Comparison of ENCODE assay signal across 23 mouse cellular contexts in genomic region chr1:37167918-37168317, GRCm38 (mm10). TPM values are rescaled to one million over a fixed set of nuclear protein-coding genes. Genes with fewer than 3 reads are reported as not detected.
"Had no signal": no experiment of that assay in that cellular context is flagged by ENCODE, and none has a peak within 500 bp of the region (broad histone marks: within the 10 kb centered on the region; RNA-seq: fewer than 3 reads in every experiment).

No protein-coding gene starts in this region.

- H3K4me2 ChIP-seq: kidney, embryonic 15.5 days; limb, embryonic 15.5 days; liver, embryonic 11.5 days; lung, embryonic 14.5 days; neural tube, embryonic 12.5 days; neural tube, embryonic 15.5 days had no signal

- H3K27me3 ChIP-seq: kidney, embryonic 15.5 days; limb, embryonic 15.5 days; neural tube, embryonic 12.5 days; neural tube, embryonic 15.5 days had no signal

- H3K4me1 ChIP-seq: kidney, embryonic 15.5 days; limb, embryonic 15.5 days; midbrain, embryonic 10.5 days; neural tube, embryonic 12.5 days; neural tube, embryonic 15.5 days had no signal

- ATAC-seq: liver, postnatal 0 days; lung, postnatal 0 days had no signal

- H3K9me3 ChIP-seq: kidney, embryonic 15.5 days; limb, embryonic 15.5 days; midbrain, embryonic 10.5 days; neural tube, embryonic 12.5 days; neural tube, embryonic 15.5 days had no signal

- DNase-seq: kidney, adult 11 months; kidney, adult 8-10 months; kidney, postnatal 10 days; kidney, postnatal 36 days; layer of hippocampus, postnatal 36 days; liver, postnatal 0 days; lung, embryonic 14.5 days; midbrain, embryonic 14.5 days; retina, postnatal 1 day; right cerebral cortex, postnatal 25 days; thymus, adult 18-20 months; thymus, postnatal 36 days had no signal

- H3K9ac ChIP-seq: kidney, embryonic 15.5 days; limb, embryonic 15.5 days; liver, embryonic 14.5 days; liver, postnatal 0 days; lung, embryonic 14.5 days; neural tube, embryonic 12.5 days; neural tube, embryonic 15.5 days had no signal

- H3K36me3 ChIP-seq: kidney, embryonic 15.5 days; limb, embryonic 15.5 days; midbrain, embryonic 10.5 days; neural tube, embryonic 12.5 days; neural tube, embryonic 15.5 days had no signal

- H3K27ac ChIP-seq: kidney, embryonic 15.5 days; left cerebral cortex, adult 2 months; limb, embryonic 15.5 days; liver, embryonic 14.5 days; macrophage; midbrain, embryonic 10.5 days; neural tube, embryonic 12.5 days; neural tube, embryonic 15.5 days had no signal

- H3K4me3 ChIP-seq: kidney, embryonic 15.5 days; left cerebral cortex, adult 2 months; limb, embryonic 15.5 days; midbrain, embryonic 10.5 days; neural tube, embryonic 12.5 days; neural tube, embryonic 15.5 days had no signal

RNA-seq across cellular contexts. Expression of gene Cnga3, which starts 46.3 kb away (rescaled TPM):
- polyA plus RNA-seq: limb, embryonic 15.5 days; liver, embryonic 11.5 days; liver, embryonic 14.5 days; liver, postnatal 0 days; lung, embryonic 14.5 days; lung, postnatal 0 days; macrophage; midbrain, embryonic 10.5 days; neural tube, embryonic 12.5 days; urinary bladder, adult 2 months had no signal
